Mouse (Mus musculus): ENCODE data around the gene Lsg1. TPM values are rescaled to one million over a fixed set of nuclear protein-coding genes. Genes with fewer than 3 reads are reported as not detected.
A peak's percentile ranks its signal among the peaks of the same experiment; 100 is the strongest.

Gene Lsg1
- 55.3 and 59.3 TPM in 2 replicates for polyA plus RNA-seq (2015; fragmentation: Nextera tagmentation; extraction: Ambion mirVana)

DNA sequence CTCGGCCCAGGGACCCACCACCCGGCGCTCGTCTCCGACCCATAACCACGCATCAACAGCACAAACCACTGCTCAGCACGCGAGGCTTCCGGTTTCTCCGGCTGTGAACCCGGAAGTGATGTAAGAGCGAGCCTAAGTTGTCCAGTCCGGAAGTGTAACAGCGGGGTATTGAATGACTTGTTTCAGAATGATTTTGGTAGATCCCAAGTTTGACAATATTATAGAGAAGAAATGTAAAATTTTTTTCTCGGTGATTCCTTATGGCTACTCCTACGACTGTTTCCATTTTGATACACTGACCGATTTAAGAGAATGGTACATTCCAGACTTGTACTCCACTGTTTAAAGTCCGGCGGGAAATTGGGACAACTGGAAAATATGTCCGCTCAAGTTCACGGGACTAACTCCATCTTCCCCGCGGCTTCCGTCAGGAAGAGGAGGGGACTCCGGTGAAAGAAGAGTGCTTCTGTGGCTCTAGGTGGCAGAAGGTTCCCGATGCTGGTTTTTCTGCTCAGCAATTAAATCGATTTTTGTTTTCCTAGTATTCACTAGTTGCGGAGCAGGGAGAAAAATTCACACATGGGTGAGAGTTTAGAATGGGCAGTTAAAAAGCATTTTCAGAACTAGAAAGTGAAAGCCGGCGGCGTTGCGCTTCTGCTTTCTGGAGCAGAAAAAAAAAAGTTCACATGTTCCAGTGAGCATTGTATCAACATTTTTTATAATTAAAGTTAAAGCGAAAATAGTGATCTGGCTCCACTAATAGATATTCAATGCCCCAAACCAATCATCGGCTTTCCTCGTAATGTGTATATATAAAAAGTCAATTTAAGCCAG lies at the start of gene Lsg1:
TSS of gene Lsg1 (minus strand) at position 99 of the 834 bp plus-strand sequence.
- Histone ChIP-seq H3K36me3 (ENCODE audit: insufficient read depth, low read length) (peaks cover 16% of the 10 kb centered on the region), H3K9ac (ENCODE audit: low read depth, low read length) (peak within 1 kb of the TSS; percentile 68), H3K27me3 (ENCODE audit: insufficient read depth, low read length) (no peaks in the 10 kb centered on the region), H3K27ac (peak within 1 kb of the TSS; percentile 60), H3K4me1 (replicated peaks; ENCODE audit: insufficient read depth, low read length) (no peaks in the 10 kb centered on the region), H3K4me3 (replicated peaks; ENCODE audit: low read depth, low read length) (peak within 1 kb of the TSS; percentile 75), H3K4me2 (ENCODE audit: low read length) (peak within 1 kb of the TSS; percentile 84), H3K9me3 (replicated peaks; ENCODE audit: low read length) (no peaks in the 10 kb centered on the region)
- DNase-seq (ENCODE audit: low spot score): peak; percentile 97
- 3% methylated on average over 35 of the region's 35 CpGs for WGBS
- peak; percentile 93 for ATAC-seq (replicated peaks; ENCODE audit: low FRiP score, low read depth)
- peak; percentile 58; the same call in 1 of the 2 replicates for TF ChIP-seq CTCF (IDR thresholded peaks at IDR 0.05; ENCODE audit: low read depth)

DNA sequence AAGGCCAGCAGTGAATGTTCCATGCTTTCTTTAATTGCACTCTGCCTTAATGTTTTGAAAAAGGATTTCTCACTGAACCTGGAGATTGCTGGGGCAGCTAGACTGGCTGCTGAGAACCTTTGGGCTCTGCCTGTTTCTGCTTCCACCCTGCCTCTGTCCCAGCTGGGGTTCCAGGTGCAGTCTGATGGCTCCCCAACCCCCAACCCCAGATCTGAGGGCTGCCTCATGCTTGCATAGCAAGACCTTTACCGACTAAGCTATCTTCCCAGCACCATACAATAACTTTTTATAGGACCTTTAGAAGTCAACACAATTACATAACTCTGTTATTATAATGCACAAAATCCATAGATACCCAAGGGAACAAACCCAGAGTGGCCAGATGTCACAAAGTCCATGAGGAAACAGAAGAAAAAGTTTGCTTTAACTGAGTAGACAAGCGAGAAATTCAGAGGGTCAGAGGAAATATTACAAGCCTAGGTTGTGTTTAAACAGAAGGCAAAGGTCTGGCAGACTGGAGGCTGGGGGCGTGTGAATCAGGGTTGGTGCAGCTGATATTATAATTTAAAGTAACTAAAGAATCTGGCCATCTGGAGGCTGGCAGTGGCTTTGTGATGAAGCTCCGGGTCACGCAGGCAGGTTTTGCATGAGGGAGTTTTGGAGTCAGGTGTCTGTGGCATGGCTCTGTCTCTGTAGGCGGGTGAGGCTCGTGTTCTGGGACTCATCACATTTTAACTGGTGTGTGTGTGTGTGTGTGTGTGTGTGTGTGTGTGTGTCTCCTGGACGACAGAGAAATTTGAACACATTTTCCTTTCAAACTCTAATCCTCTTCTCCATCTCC lies 46.7 kb upstream of the Lsg1 start:
- Histone ChIP-seq H3K27ac (no peak overlapping the region), H3K4me1 (replicated peaks; ENCODE audit: insufficient read depth, low read length) (no peaks in the 10 kb centered on the region), H3K9ac (ENCODE audit: low read depth, low read length) (no peak overlapping the region), H3K4me2 (ENCODE audit: low read length) (no peak overlapping the region), H3K27me3 (ENCODE audit: insufficient read depth, low read length) (no peaks in the 10 kb centered on the region), H3K4me3 (replicated peaks; ENCODE audit: low read depth, low read length) (no peak overlapping the region), H3K9me3 (replicated peaks; ENCODE audit: low read length) (no peaks in the 10 kb centered on the region), H3K36me3 (ENCODE audit: insufficient read depth, low read length) (no peaks in the 10 kb centered on the region)
- DNase-seq (ENCODE audit: low spot score): peak; percentile 81
- 42% methylated on average over 8 of the region's 8 CpGs for WGBS
- no peak for TF ChIP-seq CTCF (IDR thresholded peaks at IDR 0.05; ENCODE audit: low read depth)
- ATAC-seq (replicated peaks; ENCODE audit: low FRiP score, low read depth): peak; percentile 74; the same call in 1 of the 2 replicates

DNA sequence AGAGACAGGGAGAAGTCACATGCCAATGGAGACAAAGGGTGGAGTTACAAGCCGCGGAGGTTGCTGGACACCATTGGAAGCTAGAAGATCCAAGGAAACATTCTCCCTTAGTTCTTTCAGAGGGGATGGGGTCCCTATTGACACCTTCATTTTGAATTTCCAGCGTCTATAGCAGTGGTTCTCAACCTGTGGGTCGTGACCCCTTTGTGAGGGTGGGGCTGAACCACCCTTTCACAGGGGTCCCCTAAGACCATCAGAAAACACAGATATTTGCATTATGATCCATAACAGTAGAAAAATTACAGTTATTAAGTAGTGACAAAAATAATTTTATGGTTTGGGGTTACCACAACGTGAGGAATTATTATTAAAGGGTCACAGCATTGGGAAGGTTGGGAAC lies 42.1 kb upstream of the Lsg1 start:
- no peaks in the 10 kb centered on the region for H3K4me1 ChIP-seq (replicated peaks; ENCODE audit: insufficient read depth, low read length)
- DNase-seq (ENCODE audit: low spot score) (no peak), ATAC-seq (replicated peaks; ENCODE audit: low FRiP score, low read depth) (no peak)
- H3K27me3 ChIP-seq (ENCODE audit: insufficient read depth, low read length): no peaks in the 10 kb centered on the region
- no peak overlapping the region for H3K4me2 ChIP-seq (ENCODE audit: low read length)
- no peaks in the 10 kb centered on the region for H3K9me3 ChIP-seq (replicated peaks; ENCODE audit: low read length)
- H3K36me3 ChIP-seq (ENCODE audit: insufficient read depth, low read length): no peaks in the 10 kb centered on the region
- H3K9ac ChIP-seq (ENCODE audit: low read depth, low read length): no peak overlapping the region
- TF ChIP-seq CTCF (IDR thresholded peaks at IDR 0.05; ENCODE audit: low read depth): no peak
- H3K27ac ChIP-seq: no peak overlapping the region
- H3K4me3 ChIP-seq (replicated peaks; ENCODE audit: low read depth, low read length): no peak overlapping the region
- WGBS: 88% methylated on average over 5 of the region's 5 CpGs

DNA sequence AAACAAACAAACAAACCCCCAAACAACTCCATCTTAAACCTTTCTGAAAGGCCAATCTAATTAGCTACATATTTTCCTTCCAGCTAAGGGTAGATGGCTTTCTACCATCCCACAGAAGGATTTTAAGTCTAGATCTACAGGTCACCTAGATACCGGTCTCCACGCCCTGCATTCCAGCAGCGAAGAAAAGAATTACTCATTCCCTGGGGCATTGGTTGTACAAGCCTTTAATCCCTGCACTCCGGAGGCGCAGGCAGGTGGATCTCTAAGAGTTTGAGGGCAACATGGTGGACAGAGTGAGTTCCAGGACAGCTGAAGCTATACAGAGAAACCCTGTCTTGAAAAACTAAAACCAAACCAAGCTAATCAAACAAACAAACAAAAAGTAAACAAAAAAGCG lies 41.0 kb upstream of the Lsg1 start:
- H3K9me3 ChIP-seq (replicated peaks; ENCODE audit: low read length): no peaks in the 10 kb centered on the region
- H3K36me3 ChIP-seq (ENCODE audit: insufficient read depth, low read length): no peaks in the 10 kb centered on the region
- no peaks in the 10 kb centered on the region for H3K27me3 ChIP-seq (ENCODE audit: insufficient read depth, low read length)
- no peak for TF ChIP-seq CTCF (IDR thresholded peaks at IDR 0.05; ENCODE audit: low read depth)
- H3K4me2 ChIP-seq (ENCODE audit: low read length): no peak overlapping the region
- no peak overlapping the region for H3K4me3 ChIP-seq (replicated peaks; ENCODE audit: low read depth, low read length)
- no peaks in the 10 kb centered on the region for H3K4me1 ChIP-seq (replicated peaks; ENCODE audit: insufficient read depth, low read length)
- no peak for ATAC-seq (replicated peaks; ENCODE audit: low FRiP score, low read depth)
- H3K27ac ChIP-seq: no peak overlapping the region
- DNase-seq (ENCODE audit: low spot score): no peak
- WGBS: 64% methylated on average over 6 of the region's 6 CpGs
- no peak overlapping the region for H3K9ac ChIP-seq (ENCODE audit: low read depth, low read length)

DNA sequence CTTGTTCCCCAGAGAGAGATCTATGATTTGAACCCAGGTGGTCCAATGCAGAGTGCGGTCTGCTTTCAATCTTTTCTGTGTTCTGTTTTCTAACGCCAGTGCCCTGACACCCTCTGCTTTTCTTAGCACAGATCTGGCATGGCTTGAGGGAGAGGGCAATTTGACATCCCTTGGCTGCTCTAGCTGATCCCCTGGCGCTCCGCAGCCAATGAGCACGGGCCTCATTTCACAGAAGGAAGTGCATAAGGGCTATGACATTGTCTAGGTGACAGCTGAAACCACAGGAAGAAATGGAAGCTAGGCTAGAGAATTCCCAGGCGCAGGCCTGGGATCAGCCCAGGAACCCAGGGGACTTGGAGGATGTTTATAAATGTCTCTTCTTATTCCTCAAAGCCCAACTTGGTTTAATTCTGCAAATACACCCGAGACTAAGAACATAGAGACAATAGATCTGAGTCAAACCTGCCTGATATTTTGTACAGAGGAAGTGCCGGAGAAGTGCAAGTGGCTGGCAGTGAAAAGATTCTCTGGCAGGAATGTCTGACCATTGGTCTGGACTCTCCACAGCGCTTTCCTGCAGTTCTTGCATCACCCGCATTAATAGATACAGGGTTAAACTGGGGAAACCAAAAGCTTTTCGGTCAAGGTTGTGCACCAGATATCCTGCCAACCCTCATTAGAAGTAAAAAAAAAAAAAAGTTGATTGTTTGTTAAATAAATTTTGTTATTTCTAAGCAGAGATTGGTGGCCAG lies 40.4 kb upstream of the Lsg1 start:
- WGBS: 69% methylated on average over 11 of the region's 11 CpGs
- Histone ChIP-seq H3K9ac (ENCODE audit: low read depth, low read length) (no peak overlapping the region), H3K36me3 (ENCODE audit: insufficient read depth, low read length) (no peaks in the 10 kb centered on the region), H3K4me2 (ENCODE audit: low read length) (no peak overlapping the region), H3K4me1 (replicated peaks; ENCODE audit: insufficient read depth, low read length) (no peaks in the 10 kb centered on the region), H3K27ac (no peak overlapping the region), H3K9me3 (replicated peaks; ENCODE audit: low read length) (no peaks in the 10 kb centered on the region), H3K27me3 (ENCODE audit: insufficient read depth, low read length) (no peaks in the 10 kb centered on the region), H3K4me3 (replicated peaks; ENCODE audit: low read depth, low read length) (no peak overlapping the region)
- DNase-seq (ENCODE audit: low spot score) (no peak), ATAC-seq (replicated peaks; ENCODE audit: low FRiP score, low read depth) (no peak)
- TF ChIP-seq CTCF (IDR thresholded peaks at IDR 0.05; ENCODE audit: low read depth): no peak

DNA sequence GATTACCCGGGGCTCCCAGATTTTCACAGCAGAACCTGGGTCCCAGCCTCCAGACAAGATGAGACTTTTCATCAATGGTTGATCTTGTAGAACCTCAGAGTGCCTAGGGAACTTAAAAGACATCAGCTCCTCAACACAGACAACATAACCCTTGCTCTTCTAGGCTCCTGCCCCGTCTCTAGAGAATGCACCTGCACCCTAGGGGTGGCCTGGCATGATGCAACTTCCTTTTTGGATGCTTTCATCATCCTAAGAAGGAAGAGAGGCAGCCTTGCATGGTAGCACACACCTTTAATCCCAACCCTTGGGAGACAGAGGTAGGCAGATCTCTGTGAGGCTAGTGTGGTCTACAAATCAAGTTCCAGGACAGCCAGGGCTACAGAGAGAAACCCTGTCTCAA lies 37.2 kb upstream of the Lsg1 start:
- H3K9me3 ChIP-seq (replicated peaks; ENCODE audit: low read length): no peaks in the 10 kb centered on the region
- no peaks in the 10 kb centered on the region for H3K4me1 ChIP-seq (replicated peaks; ENCODE audit: insufficient read depth, low read length)
- no peak for DNase-seq (ENCODE audit: low spot score)
- no peaks in the 10 kb centered on the region for H3K27me3 ChIP-seq (ENCODE audit: insufficient read depth, low read length)
- 77% methylated on average over 2 of the region's 2 CpGs for WGBS
- TF ChIP-seq CTCF (IDR thresholded peaks at IDR 0.05; ENCODE audit: low read depth): no peak
- no peak overlapping the region for H3K9ac ChIP-seq (ENCODE audit: low read depth, low read length)
- ATAC-seq (replicated peaks; ENCODE audit: low FRiP score, low read depth): no peak
- H3K4me3 ChIP-seq (replicated peaks; ENCODE audit: low read depth, low read length): no peak overlapping the region
- H3K27ac ChIP-seq: no peak overlapping the region
- H3K36me3 ChIP-seq (ENCODE audit: insufficient read depth, low read length): no peaks in the 10 kb centered on the region
- H3K4me2 ChIP-seq (ENCODE audit: low read length): no peak overlapping the region

Measured in kidney, postnatal 0 days (tissue).